Mouse (Mus musculus) adrenal gland, postnatal 14 days (tissue): ENCODE data around the gene Zrsr1. TPM values are rescaled to one million over a fixed set of nuclear protein-coding genes. Genes with fewer than 3 reads are reported as not detected.

Experiments
- DNase-seq: peaks from one replicate; pipeline ENCODE4 v3.0.0; 2021; ENCODE audit warnings: mixed read lengths
- total RNA-seq: library from RNA; stranded (reverse); gene quantifications from 2 replicates; pipeline ENCODE4 v1.2.3, GENCODE M21; 2021

Gene Zrsr1
- total RNA-seq, 1 experiment from 2014 or later, result 28.3 TPM

DNA sequence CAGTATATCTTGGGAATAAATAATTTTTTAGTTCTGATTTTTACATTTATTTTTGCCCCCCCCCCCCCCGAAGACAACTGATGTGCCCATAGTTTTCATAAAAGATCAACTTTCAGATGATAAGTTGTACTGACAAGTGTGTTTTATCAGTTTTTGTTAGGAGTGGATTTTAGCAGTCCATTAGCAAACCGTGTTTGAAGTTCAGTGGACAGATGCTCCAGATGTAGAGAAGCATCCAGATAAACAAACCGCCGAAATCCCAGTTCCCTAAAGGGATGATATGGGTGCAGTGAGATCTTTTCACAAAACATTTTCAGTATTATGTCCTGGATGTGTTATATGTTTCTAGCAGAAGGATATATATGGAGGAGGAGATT is 37.0 kb downstream of the Zrsr1 start:
- no peak for DNase-seq

DNA sequence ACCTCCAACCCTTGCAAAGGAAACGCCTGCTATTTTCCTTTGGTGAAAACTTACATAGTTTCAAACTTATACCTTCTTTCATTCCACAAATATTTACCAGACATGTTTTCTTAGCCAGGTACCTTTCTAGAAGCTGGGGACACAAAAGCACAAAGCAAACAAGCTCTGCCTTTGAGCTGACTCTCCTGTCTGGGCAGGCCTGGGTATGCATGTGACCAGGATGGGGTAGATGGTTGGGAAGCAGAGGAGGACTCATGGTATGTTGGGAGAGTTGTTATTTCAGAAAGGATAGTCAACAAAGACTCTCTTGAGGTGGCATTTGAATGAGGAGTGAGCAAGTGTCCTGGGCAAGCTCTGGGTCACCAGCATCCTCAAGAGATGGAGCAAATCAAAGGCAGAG is 41.3 kb downstream of the Zrsr1 start:
- DNase-seq, result no peak

DNA sequence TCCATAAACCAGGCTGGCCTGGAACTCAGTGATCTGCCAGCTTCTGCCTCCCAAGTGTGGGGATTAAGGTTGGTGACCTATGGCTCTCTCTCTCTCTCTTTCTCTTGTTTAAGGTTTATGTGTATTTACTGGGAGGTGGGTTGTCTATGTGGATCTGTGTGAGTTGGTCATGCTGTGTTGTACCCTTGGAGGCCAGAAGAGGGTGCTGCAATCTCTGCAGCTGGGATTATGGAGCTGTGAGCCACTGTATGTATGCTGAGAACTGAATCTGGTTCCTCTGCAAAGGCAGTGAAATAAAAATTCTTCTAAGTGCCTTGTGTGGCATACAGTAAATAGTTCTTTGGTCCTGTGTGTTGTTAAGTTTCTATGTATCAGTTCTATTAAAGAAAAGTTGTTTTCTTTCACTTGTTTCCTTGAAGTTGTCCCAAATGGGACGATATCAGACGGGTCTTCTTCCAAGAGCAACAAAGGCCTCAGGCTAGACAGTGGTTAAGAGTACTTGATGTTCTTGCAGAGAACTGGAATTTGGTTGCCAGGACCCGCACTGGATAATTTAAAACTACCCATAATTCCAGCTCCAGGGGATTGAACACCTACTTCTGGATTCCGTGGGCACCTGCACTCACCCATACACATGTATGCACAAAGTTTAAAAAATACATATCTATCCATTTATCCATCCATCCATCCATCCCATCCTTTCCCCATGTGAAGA is 41.9 kb downstream of the Zrsr1 start:
- no peak for DNase-seq

DNA sequence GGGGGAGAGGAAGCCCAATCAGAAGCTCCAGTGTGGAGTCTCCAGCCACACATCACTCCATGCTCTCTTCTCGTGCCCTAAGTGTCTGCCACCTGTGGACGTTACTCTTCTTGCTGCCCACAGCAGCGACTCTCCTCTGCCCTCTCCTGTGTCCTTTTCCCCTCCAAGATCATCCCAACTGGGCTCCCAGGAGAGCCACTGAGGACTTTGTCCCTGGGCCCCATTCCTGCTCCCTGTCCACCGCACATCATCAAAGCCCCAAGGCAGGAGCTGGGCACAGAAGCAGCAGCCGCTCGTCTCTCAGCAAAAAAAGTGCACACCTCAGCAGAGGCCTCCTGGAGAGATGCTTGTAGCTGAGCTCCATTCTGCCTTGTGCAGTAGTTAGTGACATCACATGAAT is 43.2 kb downstream of the Zrsr1 start:
- no peak for DNase-seq

DNA sequence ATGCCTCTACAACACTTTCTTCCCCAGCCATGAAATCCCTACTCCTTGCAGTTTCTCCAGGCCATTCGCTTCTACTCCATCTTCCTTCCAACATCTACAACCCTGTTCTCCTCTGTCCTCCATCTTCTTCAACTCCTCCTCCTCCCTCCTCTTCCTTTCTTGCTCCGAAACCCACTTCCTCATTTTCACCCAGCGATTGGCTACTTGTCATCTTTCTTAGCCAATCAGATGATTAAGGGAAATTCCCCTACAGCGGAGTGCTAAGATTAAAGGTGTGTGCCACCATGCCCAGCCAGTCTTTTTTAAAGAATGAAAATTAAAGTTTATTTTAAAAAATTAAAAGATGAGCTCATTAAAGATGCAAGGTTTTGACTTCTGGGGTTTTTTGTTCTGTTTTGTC is 46.1 kb downstream of the Zrsr1 start:
- DNase-seq, result no peak

DNA sequence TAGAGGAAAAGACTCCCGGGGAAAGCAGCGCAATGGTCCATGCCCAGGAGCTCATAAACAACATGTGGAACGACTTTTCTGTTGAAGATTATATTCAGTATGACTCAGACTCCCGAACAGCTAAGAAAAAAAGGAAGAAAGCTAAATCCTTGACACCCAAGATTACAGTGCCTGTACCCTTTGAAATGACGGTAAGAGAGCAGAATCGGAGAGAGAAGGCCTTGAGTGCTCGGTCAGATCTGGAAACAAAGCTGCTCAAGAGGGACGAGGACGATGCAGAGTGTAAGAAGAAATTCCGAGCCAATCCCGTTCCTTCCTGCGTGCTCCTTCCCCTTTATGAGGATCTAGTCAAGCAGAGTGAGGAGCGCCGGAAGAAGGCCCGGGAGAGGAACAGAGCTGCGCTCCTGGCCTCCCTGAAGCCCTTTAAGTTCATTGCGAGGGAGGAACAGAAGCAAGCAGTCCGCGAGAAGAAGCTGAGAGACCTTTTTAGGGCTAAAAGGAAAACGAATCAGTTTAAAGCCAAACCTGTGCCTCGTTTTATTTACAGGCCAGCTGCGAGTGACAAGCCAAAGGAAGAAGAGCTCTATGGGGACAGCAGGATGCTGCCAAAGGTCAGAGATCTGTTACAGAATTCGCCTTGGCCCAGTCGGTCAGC is 48.4 kb downstream of the Zrsr1 start:
- DNase-seq, result peak; percentile 31

DNA sequence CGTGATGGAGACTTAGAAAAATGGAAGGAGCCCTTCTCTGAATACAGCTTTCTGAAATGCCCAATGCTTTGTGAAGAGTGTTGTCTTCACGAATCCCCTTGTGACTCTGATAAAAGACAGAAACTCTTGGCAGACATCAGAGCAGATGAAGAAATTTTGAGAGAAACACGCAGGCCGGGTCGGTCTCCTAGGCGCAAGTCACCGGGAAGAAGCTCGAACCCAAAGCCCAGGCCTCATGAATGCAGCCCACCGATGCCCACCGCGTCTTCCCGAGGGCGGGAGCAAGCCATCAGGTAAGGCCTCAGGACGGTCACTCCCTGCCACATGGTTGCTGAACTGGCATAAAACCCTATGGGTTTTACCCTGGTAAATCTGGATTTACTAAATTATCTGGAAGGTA is 49.0 kb downstream of the Zrsr1 start:
- no peak for DNase-seq

DNA sequence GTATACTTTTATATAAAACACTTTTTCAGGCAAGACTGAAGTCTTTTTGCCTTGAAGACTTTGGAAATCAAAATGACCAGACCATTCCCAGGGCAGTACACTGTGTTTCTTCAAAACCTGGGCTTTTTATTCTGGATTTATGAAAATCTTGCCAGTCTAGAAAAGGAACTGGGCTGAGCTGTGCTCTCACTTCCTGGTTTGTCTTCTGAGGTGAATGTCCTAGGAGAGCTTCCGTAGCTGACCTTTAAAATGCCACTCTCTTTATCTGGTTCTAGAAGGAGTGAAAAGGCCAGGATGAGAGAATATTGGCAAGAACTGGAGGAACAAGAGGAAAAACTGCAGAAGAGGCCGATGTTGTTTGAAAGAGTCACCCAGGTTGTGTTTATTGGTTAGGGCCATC is 51.4 kb downstream of the Zrsr1 start:
- no peak for DNase-seq

DNA sequence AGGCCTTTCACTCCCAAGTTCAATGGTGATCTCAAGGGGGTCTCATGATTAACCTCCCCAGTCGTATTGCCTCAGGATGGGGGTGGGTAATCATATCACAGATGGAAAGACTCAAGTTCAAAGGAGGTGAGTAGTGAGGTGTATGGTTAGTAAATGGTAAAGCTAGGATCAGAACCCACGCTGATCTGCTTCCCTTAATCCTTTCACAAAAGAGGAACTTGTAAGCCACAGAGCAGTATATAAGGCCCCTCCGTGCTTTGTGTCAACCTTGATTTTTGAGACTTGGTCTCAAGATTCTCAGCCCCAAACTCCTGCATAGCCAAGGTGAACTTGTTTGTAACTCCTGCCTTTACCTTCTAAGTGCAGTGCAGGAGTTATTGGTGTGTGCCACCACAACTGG is 52.4 kb downstream of the Zrsr1 start:
- no peak for DNase-seq

Other genes with a start within 250 kb of the Zrsr1 start
- gene B3gnt2, start 111.0 kb upstream of the Zrsr1 start, total RNA-seq, result 43.9 and 46.6 TPM in 2 replicates
- 27.5 and 33.1 TPM in 2 replicates for gene Gm28048, start 10.1 kb downstream of the Zrsr1 start, total RNA-seq
- gene Commd1, start 10.4 kb downstream of the Zrsr1 start, total RNA-seq, result 102 and 105 TPM in 2 replicates
- 210 and 212 TPM in 2 replicates for gene Cct4, start 18.5 kb downstream of the Zrsr1 start, total RNA-seq
- 40.7 and 45.5 TPM in 2 replicates for gene Fam161a, start 35.5 kb downstream of the Zrsr1 start, total RNA-seq